Mouse (Mus musculus): ENCODE data around the gene Phlpp1. TPM values are rescaled to one million over a fixed set of nuclear protein-coding genes. Genes with fewer than 3 reads are reported as not detected.

Gene Phlpp1
- total and polyA plus RNA-seq, 3 experiments: 14.8 to 38.4 (median 20.9) TPM

GRCm38 (mm10) chr1:106372446-106372845 is 200.9 kb downstream of the Phlpp1 start:
- TF ChIP-seq TCF12 (IDR thresholded peaks at IDR 0.05; ENCODE audit: low read depth, low read length) (no peak), UBTF (IDR thresholded peaks at IDR 0.05; ENCODE audit: low read depth, low read length) (no peak), EP300 (IDR thresholded peaks at IDR 0.05; ENCODE audit: low read length) (no peak), PAX5 (IDR thresholded peaks at IDR 0.05; ENCODE audit: low read length) (no peak), NRF1 (IDR thresholded peaks at IDR 0.05; ENCODE audit: low read depth, low read length) (no peak), ZNF384 (IDR thresholded peaks at IDR 0.05; ENCODE audit: low read depth, low read length) (no peak), RAD21 (IDR thresholded peaks at IDR 0.05; ENCODE audit: low read depth, low read length) (no peak), BHLHE40 (IDR thresholded peaks at IDR 0.05; ENCODE audit: low read depth, low read length) (no peak), MAX (IDR thresholded peaks at IDR 0.05; ENCODE audit: low read length) (no peak), ETS1 (conservative IDR thresholded peaks at IDR 0.05; ENCODE audit: low read depth, low read length) (no peak), NELFE (IDR thresholded peaks at IDR 0.05; ENCODE audit: low read depth, low read length) (no peak), ZMIZ1 (IDR thresholded peaks at IDR 0.05; ENCODE audit: low read depth, low read length) (no peak), ZKSCAN1 (IDR thresholded peaks at IDR 0.05; ENCODE audit: borderline replicate concordance, low read depth, low read length) (no peak), HCFC1 (IDR thresholded peaks at IDR 0.05; ENCODE audit: low read depth, low read length) (no peak), CTCF (conservative IDR thresholded peaks at IDR 0.05 in 1 of 2, IDR thresholded peaks at IDR 0.05 in 1 of 2; ENCODE audit: low read depth in 2 of 2, low read length in 2 of 2) (no peak), USF2 (conservative IDR thresholded peaks at IDR 0.05; ENCODE audit: low read depth, low read length) (no peak), E2F4 (IDR thresholded peaks at IDR 0.05; ENCODE audit: insufficient replicate concordance, low read depth, low read length) (no peak)
- dilution Hi-C loops (cut with MboI; ENCODE audit: extremely low pct_ligation_motif_present, extremely low pct_unique_long_range_greater_than_20kb, low sequenced_read_pairs): no loop called here

GRCm38 (mm10) chr1:106373656-106374055 is 202.1 kb downstream of the Phlpp1 start:
- in situ Hi-C loops (cut with MboI; ENCODE audit: low pct_ligation_motif_present, low pct_unique_long_range_greater_than_20kb, low sequenced_read_pairs): no loop called here
- Histone ChIP-seq H3K36me3 (replicated peaks in 1 of 2; ENCODE audit: control insufficient read depth in 1 of 2, insufficient read depth in 1 of 2, low read length in 1 of 2) (peaks cover 7 to 62% of the 10 kb centered on the region in 2 experiments), H3K9ac (ENCODE audit: insufficient read depth, low read depth) (no peak overlapping the region), H3K4me3 (replicated peaks in 1 of 3; ENCODE audit: low read depth in 2 of 3, low read length in 2 of 3, poor library complexity in 1 of 3) (no peak overlapping the region), H3K9me3 (replicated peaks; ENCODE audit: low read length) (no peaks in the 10 kb centered on the region), H3K27me3 (replicated peaks) (no peaks in the 10 kb centered on the region), H3K4me2 (ENCODE audit: insufficient read depth, low read depth, poor library complexity, severe bottlenecking) (no peak overlapping the region), H3K79me2 (replicated peaks; ENCODE audit: control insufficient read depth, extremely low read depth, insufficient read depth, poor library complexity, severe bottlenecking) (no peaks in the 10 kb centered on the region), H3K27ac (ENCODE audit: insufficient read depth, low read depth) (no peak overlapping the region), H3K4me1 (ENCODE audit: control insufficient read depth in 1 of 2, insufficient read depth in 2 of 2) (peaks cover 14 to 71% of the 10 kb centered on the region in 2 experiments)
- dilution Hi-C loops (cut with MboI; ENCODE audit: extremely low pct_ligation_motif_present, extremely low pct_unique_long_range_greater_than_20kb, low sequenced_read_pairs): no loop called here
- TF ChIP-seq UBTF (IDR thresholded peaks at IDR 0.05; ENCODE audit: low read depth, low read length): no peak
- TF ChIP-seq USF2 (conservative IDR thresholded peaks at IDR 0.05; ENCODE audit: low read depth, low read length): no peak
- no peak for TF ChIP-seq TBP (conservative IDR thresholded peaks at IDR 0.05; ENCODE audit: low read depth, low read length)
- TF ChIP-seq MAFK (IDR thresholded peaks at IDR 0.05; ENCODE audit: insufficient replicate concordance, low read length): no peak
- TF ChIP-seq RAD21 (IDR thresholded peaks at IDR 0.05; ENCODE audit: low read depth, low read length): no peak
- no peak for TF ChIP-seq HCFC1 (IDR thresholded peaks at IDR 0.05; ENCODE audit: low read depth, low read length)
- TF ChIP-seq ELF1 (IDR thresholded peaks at IDR 0.05; ENCODE audit: low read depth, low read length): no peak
- TF ChIP-seq ZC3H11A (IDR thresholded peaks at IDR 0.05; ENCODE audit: low read depth, low read length): no peak
- TF ChIP-seq ZKSCAN1 (IDR thresholded peaks at IDR 0.05; ENCODE audit: borderline replicate concordance, low read depth, low read length): no peak
- no peak for TF ChIP-seq POLR2AphosphoS2 (IDR thresholded peaks at IDR 0.05; ENCODE audit: low read depth, low read length)
- no peak for TF ChIP-seq ZMIZ1 (IDR thresholded peaks at IDR 0.05; ENCODE audit: low read depth, low read length)
- TF ChIP-seq BHLHE40 (IDR thresholded peaks at IDR 0.05; ENCODE audit: low read depth, low read length): no peak
- TF ChIP-seq RCOR1 (conservative IDR thresholded peaks at IDR 0.05; ENCODE audit: low read depth, low read length): no peak
- DNase-seq (ENCODE audit: extremely low read depth): no peak

More at GRCm38 (mm10) chr1:106372446-106372845, 200.9 kb downstream of the Phlpp1 start:
- Histone ChIP-seq H3K27ac (ENCODE audit: insufficient read depth, low read depth) (no peak overlapping the region), H3K9ac (ENCODE audit: insufficient read depth, low read depth) (no peak overlapping the region), H3K36me3 (replicated peaks in 1 of 2; ENCODE audit: control insufficient read depth in 1 of 2, insufficient read depth in 1 of 2, low read length in 1 of 2) (peaks cover 7 to 67% of the 10 kb centered on the region in 2 experiments), H3K4me3 (replicated peaks in 1 of 3; ENCODE audit: low read depth in 2 of 3, low read length in 2 of 3, poor library complexity in 1 of 3) (no peak overlapping the region), H3K79me2 (replicated peaks; ENCODE audit: control insufficient read depth, extremely low read depth, insufficient read depth, poor library complexity, severe bottlenecking) (no peaks in the 10 kb centered on the region), H3K4me2 (ENCODE audit: insufficient read depth, low read depth, poor library complexity, severe bottlenecking) (no peak overlapping the region), H3K9me3 (replicated peaks; ENCODE audit: low read length) (no peaks in the 10 kb centered on the region), H3K4me1 (ENCODE audit: control insufficient read depth in 1 of 2, insufficient read depth in 2 of 2) (peaks cover 14 to 65% of the 10 kb centered on the region in 2 experiments), H3K27me3 (replicated peaks) (no peaks in the 10 kb centered on the region)
- no peak for DNase-seq (ENCODE audit: extremely low read depth)
- in situ Hi-C loops (cut with MboI; ENCODE audit: low pct_ligation_motif_present, low pct_unique_long_range_greater_than_20kb, low sequenced_read_pairs): no loop called here

Data from CH12.LX (cell line).